Mouse (Mus musculus) midbrain, embryonic 13.5 days (tissue): ENCODE measurements around the gene Adgre5. TPM values are rescaled to one million over a fixed set of nuclear protein-coding genes. Genes with fewer than 3 reads are reported as not detected.

ENCODE experiments used
- ATAC-seq: fragments of 200-750 bp; cut with Nextera tagmentation; 2 replicates; pipeline ENCODE4 v1.8.0; 2017; ENCODE audit warnings: mild to moderate bottlenecking, moderate TSS enrichment, moderate library complexity
- H3K27ac ChIP-seq: fragments of 300-500 bp; sonication (generic); 2 replicates; pipeline ENCODE4 v1.5.1; 2015; ENCODE audit warnings: inconsistent platforms, mild to moderate bottlenecking, moderate library complexity
- H3K27me3 ChIP-seq: fragments of 300-500 bp; sonication (generic); 2 replicates; pipeline ENCODE4 v1.6.1; 2015; ENCODE audit warnings: mild to moderate bottlenecking, inconsistent platforms
- H3K36me3 ChIP-seq: fragments of 300-500 bp; sonication (generic); 2 replicates; pipeline ENCODE4 v1.6.1; 2015; ENCODE audit warnings: mild to moderate bottlenecking, inconsistent platforms
- H3K4me1 ChIP-seq: fragments of 300-500 bp; sonication (generic); replicated peaks from 2 replicates; pipeline ENCODE4 v1.6.1; 2015; ENCODE audit warnings: inconsistent platforms
- H3K4me2 ChIP-seq: fragments of 300-500 bp; sonication (generic); replicated peaks from 2 replicates; pipeline ENCODE4 v1.6.1; 2015; ENCODE audit warnings: moderate library complexity, mild to moderate bottlenecking, inconsistent platforms
- H3K4me3 ChIP-seq: fragments of 300-500 bp; sonication (generic); replicated peaks from 2 replicates; pipeline ENCODE4 v1.5.1; 2015; ENCODE audit warnings: mild to moderate bottlenecking, inconsistent platforms
- H3K9ac ChIP-seq: fragments of 300-500 bp; sonication (generic); replicated peaks from 2 replicates; pipeline ENCODE4 v1.6.1; 2015; ENCODE audit warnings: mild to moderate bottlenecking, inconsistent platforms
- H3K9me3 ChIP-seq: fragments of 300-500 bp; sonication (generic); 2 replicates; pipeline ENCODE4 v1.6.1; 2016; ENCODE audit warnings: mild to moderate bottlenecking, inconsistent platforms
- WGBS: fragments of 180-500 bp; shearing (Covaris S2); methylation state at CpG from one replicate; pipeline ENCODE4 v1.1.7; 2015; 5-methylcytosine and 5-hydroxymethylcytosine counted together
- polyA plus RNA-seq: library from polyadenylated mRNA; unstranded; fragments of >200 nt; fragmentation: Nextera tagmentation; extraction: Ambion mirVana; gene quantifications from 2 replicates; pipeline ENCODE4 v1.2.1, GENCODE M21; 2015

Gene Adgre5
- polyA plus RNA-seq, 1 experiment from 2014 or later = 8.7 TPM

GRCm38 (mm10) chr8:83770669-83771068 lies 29.5 kb upstream of the Adgre5 start:
- Histone ChIP-seq H3K4me3 (no peak overlapping the region), H3K36me3 (no peaks in the 10 kb centered on the region)
- WGBS = 92% methylated on average over 2 of the region's 2 CpGs

GRCm38 (mm10) chr8:83769720-83770119 lies 28.6 kb upstream of the Adgre5 start:
- Histone ChIP-seq H3K4me3 (no peak overlapping the region), H3K9me3 (no peaks in the 10 kb centered on the region), H3K4me2 (no peak overlapping the region), H3K4me1 (peaks cover 10% of the 10 kb centered on the region), H3K27me3 (no peaks in the 10 kb centered on the region), H3K27ac (no peak overlapping the region), H3K36me3 (no peaks in the 10 kb centered on the region), H3K9ac (no peak overlapping the region)
- WGBS = 80% methylated on average over 7 of the region's 7 CpGs
- no peak for ATAC-seq

More at GRCm38 (mm10) chr8:83770669-83771068, 29.5 kb upstream of the Adgre5 start:
- Histone ChIP-seq H3K4me1 (peaks cover 10% of the 10 kb centered on the region), H3K27me3 (no peaks in the 10 kb centered on the region), H3K27ac (no peak overlapping the region), H3K4me2 (no peak overlapping the region), H3K9ac (no peak overlapping the region), H3K9me3 (no peaks in the 10 kb centered on the region)
- no peak for ATAC-seq

GRCm38 (mm10) chr8:83768526-83768925 lies 27.4 kb upstream of the Adgre5 start:
- no peaks in the 10 kb centered on the region for H3K27me3 ChIP-seq
- 69% methylated on average over 5 of the region's 5 CpGs for WGBS
- no peak overlapping the region for H3K9ac ChIP-seq
- no peaks in the 10 kb centered on the region for H3K36me3 ChIP-seq
- H3K4me1 ChIP-seq = peaks cover 10% of the 10 kb centered on the region
- no peak for ATAC-seq
- H3K4me2 ChIP-seq = no peak overlapping the region
- H3K4me3 ChIP-seq = no peak overlapping the region
- no peak overlapping the region for H3K27ac ChIP-seq
- no peaks in the 10 kb centered on the region for H3K9me3 ChIP-seq

- Histone ChIP-seq H3K4me2 (no peak overlapping the region), H3K4me1 (peaks cover 1% of the 10 kb centered on the region), H3K27me3 (no peaks in the 10 kb centered on the region), H3K9me3 (no peaks in the 10 kb centered on the region), H3K4me3 (no peak overlapping the region), H3K36me3 (no peaks in the 10 kb centered on the region), H3K9ac (no peak overlapping the region), H3K27ac (no peak overlapping the region)
- ATAC-seq = no peak
- 92% methylated on average over 4 of the region's 4 CpGs for WGBS
Observed at GRCm38 (mm10) chr8:83767442-83767841, 26.3 kb upstream of the Adgre5 start.

GRCm38 (mm10) chr8:83765663-83766062 lies 24.5 kb upstream of the Adgre5 start:
- no peak for ATAC-seq
- H3K4me1 ChIP-seq = no peaks in the 10 kb centered on the region
- H3K4me3 ChIP-seq = no peak overlapping the region
- no peak overlapping the region for H3K27ac ChIP-seq
- no peaks in the 10 kb centered on the region for H3K9me3 ChIP-seq
- H3K9ac ChIP-seq = no peak overlapping the region
- no peaks in the 10 kb centered on the region for H3K27me3 ChIP-seq
- no peak overlapping the region for H3K4me2 ChIP-seq
- no peaks in the 10 kb centered on the region for H3K36me3 ChIP-seq

- no peak overlapping the region for H3K9ac ChIP-seq
Observed at GRCm38 (mm10) chr8:83764717-83765116, 23.6 kb upstream of the Adgre5 start.

GRCm38 (mm10) chr8:83764116-83764515 lies 23.0 kb upstream of the Adgre5 start:
- Histone ChIP-seq H3K4me3 (no peak overlapping the region), H3K9ac (no peak overlapping the region), H3K9me3 (no peaks in the 10 kb centered on the region), H3K4me2 (no peak overlapping the region), H3K27me3 (no peaks in the 10 kb centered on the region), H3K27ac (no peak overlapping the region), H3K4me1 (no peaks in the 10 kb centered on the region), H3K36me3 (no peaks in the 10 kb centered on the region)
- ATAC-seq = no peak
- 91% methylated on average over 8 of the region's 8 CpGs for WGBS

More at GRCm38 (mm10) chr8:83764717-83765116, 23.6 kb upstream of the Adgre5 start:
- ATAC-seq = no peak
- no peak overlapping the region for H3K4me2 ChIP-seq
- no peak overlapping the region for H3K4me3 ChIP-seq
- no peaks in the 10 kb centered on the region for H3K9me3 ChIP-seq
- H3K36me3 ChIP-seq = no peaks in the 10 kb centered on the region
- no peaks in the 10 kb centered on the region for H3K4me1 ChIP-seq
- H3K27me3 ChIP-seq = no peaks in the 10 kb centered on the region
- H3K27ac ChIP-seq = no peak overlapping the region
- 91% methylated on average over 2 of the region's 2 CpGs for WGBS

GRCm38 (mm10) chr8:83759231-83759759 lies 18.2 kb upstream of the Adgre5 start:
- Histone ChIP-seq H3K9ac (no peak overlapping the region), H3K4me2 (no peak overlapping the region), H3K4me3 (no peak overlapping the region), H3K9me3 (no peaks in the 10 kb centered on the region), H3K4me1 (no peaks in the 10 kb centered on the region), H3K27me3 (no peaks in the 10 kb centered on the region), H3K36me3 (no peaks in the 10 kb centered on the region), H3K27ac (no peak overlapping the region)
- WGBS = 75% methylated on average over 2 of the region's 2 CpGs
- ATAC-seq = no peak

GRCm38 (mm10) chr8:83758298-83758697 lies 17.2 kb upstream of the Adgre5 start:
- 70% methylated on average over 5 of the region's 5 CpGs for WGBS
- H3K27ac ChIP-seq = no peak overlapping the region
- ATAC-seq = no peak
- H3K4me1 ChIP-seq = no peaks in the 10 kb centered on the region
- H3K9ac ChIP-seq = no peak overlapping the region
- H3K27me3 ChIP-seq = no peaks in the 10 kb centered on the region
- H3K36me3 ChIP-seq = no peaks in the 10 kb centered on the region
- no peak overlapping the region for H3K4me2 ChIP-seq
- no peaks in the 10 kb centered on the region for H3K9me3 ChIP-seq
- H3K4me3 ChIP-seq = no peak overlapping the region

- H3K4me2 ChIP-seq = no peak overlapping the region
- peaks cover 3% of the 10 kb centered on the region; the same call in 1 of the 2 replicates for H3K4me1 ChIP-seq
- H3K9me3 ChIP-seq = no peaks in the 10 kb centered on the region
- ATAC-seq = no peak
- no peak overlapping the region for H3K4me3 ChIP-seq
- 90% methylated on average over 6 of the region's 6 CpGs for WGBS
- no peak overlapping the region for H3K27ac ChIP-seq
- H3K9ac ChIP-seq = no peak overlapping the region
- H3K27me3 ChIP-seq = no peaks in the 10 kb centered on the region
- no peaks in the 10 kb centered on the region for H3K36me3 ChIP-seq
Observed at GRCm38 (mm10) chr8:83757084-83757607, 16.0 kb upstream of the Adgre5 start.

- Histone ChIP-seq H3K4me3 (no peak overlapping the region), H3K27ac (no peak overlapping the region)
- ATAC-seq = no peak
Observed at GRCm38 (mm10) chr8:83756273-83756672, 15.1 kb upstream of the Adgre5 start.

GRCm38 (mm10) chr8:83754149-83754548 lies 13.0 kb upstream of the Adgre5 start:
- no peaks in the 10 kb centered on the region for H3K36me3 ChIP-seq
- no peak overlapping the region for H3K4me3 ChIP-seq
- 44% methylated on average over 3 of the region's 3 CpGs for WGBS
- H3K27ac ChIP-seq = no peak overlapping the region
- H3K4me1 ChIP-seq = peaks cover 14% of the 10 kb centered on the region; the same call in 1 of the 2 replicates
- no peak overlapping the region for H3K4me2 ChIP-seq
- 0 out of 2 replicates have a peak, but pooled peaks cover 6% of the 10 kb centered on the region for H3K27me3 ChIP-seq
- H3K9me3 ChIP-seq = no peaks in the 10 kb centered on the region
- ATAC-seq = no peak
- H3K9ac ChIP-seq = no peak overlapping the region

More at GRCm38 (mm10) chr8:83756273-83756672, 15.1 kb upstream of the Adgre5 start:
- Histone ChIP-seq H3K27me3 (no peaks in the 10 kb centered on the region), H3K36me3 (no peaks in the 10 kb centered on the region), H3K9ac (no peak overlapping the region), H3K4me1 (peaks cover 11% of the 10 kb centered on the region; the same call in 1 of the 2 replicates), H3K4me2 (no peak overlapping the region), H3K9me3 (no peaks in the 10 kb centered on the region)
- 97% methylated on average over 3 of the region's 3 CpGs for WGBS

GRCm38 (mm10) chr8:83749265-83749664 lies 8.1 kb upstream of the Adgre5 start:
- ATAC-seq = no peak
- Histone ChIP-seq H3K4me1 (peaks cover 23% of the 10 kb centered on the region), H3K9ac (no peak overlapping the region), H3K4me2 (no peak overlapping the region), H3K27ac (no peak overlapping the region), H3K36me3 (no peaks in the 10 kb centered on the region), H3K9me3 (no peaks in the 10 kb centered on the region), H3K4me3 (no peak overlapping the region), H3K27me3 (peaks cover 23% of the 10 kb centered on the region; the same call in 1 of the 2 replicates)
- 85% methylated on average over 9 of the region's 9 CpGs for WGBS
